Mouse (Mus musculus): ENCODE data around the gene Baz1a.
"Not testable (repeated sequence)": the region's sequence is repeated elsewhere in the genome, so short reads cannot be mapped to it uniquely, and the experiment has no call there.

Gene Baz1a

GRCm38 (mm10) chr12:55006071-55006470 lies 8.1 kb downstream of the Baz1a start:
- DNase-seq = no peak

GRCm38 (mm10) chr12:55004396-55004795 lies 9.8 kb downstream of the Baz1a start:
- no peak for DNase-seq

GRCm38 (mm10) chr12:55003843-55004242 lies 10.3 kb downstream of the Baz1a start:
- no peak for DNase-seq

GRCm38 (mm10) chr12:55002532-55002931 lies 11.6 kb downstream of the Baz1a start:
- DNase-seq = not testable (repeated sequence)

- peak; percentile 73 for DNase-seq
Observed at GRCm38 (mm10) chr12:54999016-54999690, 15.0 kb downstream of the Baz1a start.

- no peak for DNase-seq
Observed at GRCm38 (mm10) chr12:54998411-54998810, 15.7 kb downstream of the Baz1a start.

GRCm38 (mm10) chr12:54996979-54997474 lies 17.1 kb downstream of the Baz1a start:
- DNase-seq = no peak

GRCm38 (mm10) chr12:54995965-54996364 lies 18.2 kb downstream of the Baz1a start:
- DNase-seq = no peak

GRCm38 (mm10) chr12:54994418-54994817 lies 19.7 kb downstream of the Baz1a start:
- no peak for DNase-seq

GRCm38 (mm10) chr12:54994068-54994386 lies 20.1 kb downstream of the Baz1a start:
- DNase-seq = no peak

- DNase-seq = no peak
Observed at GRCm38 (mm10) chr12:54993246-54994067, 20.7 kb downstream of the Baz1a start.

GRCm38 (mm10) chr12:54992814-54993213 lies 21.3 kb downstream of the Baz1a start:
- DNase-seq = no peak

GRCm38 (mm10) chr12:54988323-54988850 lies 25.8 kb downstream of the Baz1a start:
- no peak for DNase-seq

- DNase-seq = no peak
Observed at GRCm38 (mm10) chr12:54987156-54987555, 27.0 kb downstream of the Baz1a start.

GRCm38 (mm10) chr12:54986052-54986717 lies 28.0 kb downstream of the Baz1a start, which contains the start of gene Gm20403:
Gene Gm20403 (minus strand): TSS chr12:54986529.
- DNase-seq = peak; percentile 65

- DNase-seq = peak; percentile 71
Observed at GRCm38 (mm10) chr12:54985257-54986051, 28.7 kb downstream of the Baz1a start.

- peak; percentile 70 for DNase-seq
Observed at GRCm38 (mm10) chr12:54984701-54985256, 29.4 kb downstream of the Baz1a start.

GRCm38 (mm10) chr12:54982935-54983715 lies 31.0 kb downstream of the Baz1a start:
- DNase-seq = no peak

GRCm38 (mm10) chr12:54981962-54982361 lies 32.2 kb downstream of the Baz1a start:
- no peak for DNase-seq

GRCm38 (mm10) chr12:54980939-54981338 lies 33.2 kb downstream of the Baz1a start:
- DNase-seq = no peak

GRCm38 (mm10) chr12:54980532-54980931 lies 33.6 kb downstream of the Baz1a start:
- DNase-seq = no peak
